Mouse (Mus musculus) hindbrain, embryonic 16.5 days (tissue): ENCODE measurements around the gene Arf6. TPM values are rescaled to one million over a fixed set of nuclear protein-coding genes. Genes with fewer than 3 reads are reported as not detected.
"Not testable (repeated sequence)": the region's sequence is repeated elsewhere in the genome, so short reads cannot be mapped to it uniquely, and the experiment has no call there.

ENCODE experiments used
- ATAC-seq: fragments of 200-750 bp; cut with Nextera tagmentation; 2 replicates; pipeline ENCODE4 v1.8.0; 2017; ENCODE audit warnings: moderate TSS enrichment, moderate library complexity
- H3K27ac ChIP-seq: fragments of 300-500 bp; sonication (generic); 2 replicates; pipeline ENCODE4 v1.5.1; 2014; ENCODE audit warnings: low read depth, mild to moderate bottlenecking, control low read depth, low read length, moderate library complexity
- H3K27me3 ChIP-seq: fragments of 300-500 bp; sonication (generic); replicated peaks from 2 replicates; pipeline ENCODE4 v1.6.1; 2014; ENCODE audit warnings: low read length; ENCODE audit not compliant: control insufficient read depth, insufficient read depth
- H3K36me3 ChIP-seq: fragments of 300-500 bp; sonication (generic); 2 replicates; pipeline ENCODE4 v1.6.1; 2014; ENCODE audit warnings: mild to moderate bottlenecking, low read length, moderate library complexity, mixed read lengths; ENCODE audit not compliant: control insufficient read depth, insufficient read depth
- H3K4me1 ChIP-seq: fragments of 300-500 bp; sonication (generic); 2 replicates; pipeline ENCODE4 v1.6.1; 2014; ENCODE audit warnings: low read depth, low read length; ENCODE audit not compliant: control insufficient read depth, insufficient read depth
- H3K4me2 ChIP-seq: fragments of 300-500 bp; sonication (generic); 2 replicates; pipeline ENCODE4 v1.6.1; 2014; ENCODE audit warnings: mild to moderate bottlenecking, low read length, control low read depth, moderate library complexity
- H3K4me3 ChIP-seq: fragments of 300-500 bp; sonication (generic); 2 replicates; pipeline ENCODE4 v1.5.1; 2014; ENCODE audit warnings: mild to moderate bottlenecking, low read length, control low read depth, moderate library complexity
- H3K9ac ChIP-seq: fragments of 300-500 bp; sonication (generic); 2 replicates; pipeline ENCODE4 v1.6.1; 2014; ENCODE audit warnings: low read depth, mild to moderate bottlenecking, control low read depth, low read length, moderate library complexity
- H3K9me3 ChIP-seq: fragments of 300-500 bp; sonication (generic); 2 replicates; pipeline ENCODE4 v1.6.1; 2014; ENCODE audit warnings: mild to moderate bottlenecking, low read length, moderate library complexity; ENCODE audit not compliant: control insufficient read depth
- WGBS: fragments of 180-500 bp; shearing (Covaris S2); extraction: QIAGEN DNeasy Blood & Tissue Kit; methylation state at CpG from one replicate; pipeline ENCODE4 v1.1.7; 2014; 5-methylcytosine and 5-hydroxymethylcytosine counted together
- polyA plus RNA-seq: library from polyadenylated mRNA; unstranded; fragments of >200 nt; fragmentation: Nextera tagmentation; extraction: Ambion mirVana; gene quantifications from 2 replicates; pipeline ENCODE4 v1.2.1, GENCODE M21; 2015

The Arf6 gene
- polyA plus RNA-seq, 1 experiment from 2014 or later = 20.7 TPM

DNA sequence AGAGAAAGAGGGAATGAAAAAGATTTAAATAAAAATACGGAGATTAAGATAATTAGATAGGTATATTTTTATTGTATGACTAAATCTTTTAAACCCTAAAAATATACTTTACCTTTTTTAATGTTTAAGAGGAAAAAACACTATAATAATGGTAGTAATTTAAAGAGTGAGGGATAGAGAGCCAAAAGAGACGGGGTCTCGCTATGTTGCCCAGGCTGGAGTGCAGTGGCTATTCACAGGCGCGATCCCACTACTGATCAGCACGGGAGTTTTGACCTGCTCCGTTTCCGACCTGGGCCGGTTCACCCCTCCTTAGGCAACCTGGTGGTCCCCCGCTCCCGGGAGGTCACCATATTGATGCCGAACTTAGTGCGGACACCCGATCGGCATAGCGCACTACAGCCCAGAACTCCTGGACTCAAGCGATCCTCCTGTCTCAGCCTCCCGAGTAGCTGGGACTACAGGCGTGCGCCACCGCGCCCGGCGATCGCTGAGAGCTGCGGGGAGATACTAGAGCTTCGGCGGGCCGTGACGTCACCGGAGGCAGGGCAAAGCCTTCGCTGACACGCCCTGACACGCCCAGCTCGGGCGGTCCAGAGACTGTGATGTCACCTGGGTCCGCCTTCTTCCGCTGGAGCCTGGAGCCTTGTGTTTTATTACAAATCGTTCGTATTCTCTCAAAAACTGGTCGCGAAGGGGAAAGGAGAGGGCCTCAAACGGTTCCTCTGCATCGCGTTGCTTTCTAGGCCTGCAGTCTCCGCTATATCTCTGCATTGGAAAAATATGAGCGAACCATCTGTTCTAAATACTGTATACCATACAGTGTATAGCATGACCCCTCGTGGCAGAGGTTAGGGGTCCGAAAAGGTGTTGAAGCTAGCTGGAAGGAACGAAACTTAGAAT lies 10.7 kb upstream of the Arf6 start:
- H3K4me3 ChIP-seq = peak overlapping the region; percentile 52
- H3K27me3 ChIP-seq, H3K9me3 ChIP-seq, H3K36me3 ChIP-seq, H3K4me1 ChIP-seq: not testable (repeated sequence)
- peak overlapping the region; percentile 68 for H3K9ac ChIP-seq
- H3K4me2 ChIP-seq = peak overlapping the region; percentile 71
- WGBS = under 1% methylated on average over 35 of the region's 50 CpGs
- peak overlapping the region; percentile 76 for H3K27ac ChIP-seq
- peak; percentile 97 for ATAC-seq

DNA sequence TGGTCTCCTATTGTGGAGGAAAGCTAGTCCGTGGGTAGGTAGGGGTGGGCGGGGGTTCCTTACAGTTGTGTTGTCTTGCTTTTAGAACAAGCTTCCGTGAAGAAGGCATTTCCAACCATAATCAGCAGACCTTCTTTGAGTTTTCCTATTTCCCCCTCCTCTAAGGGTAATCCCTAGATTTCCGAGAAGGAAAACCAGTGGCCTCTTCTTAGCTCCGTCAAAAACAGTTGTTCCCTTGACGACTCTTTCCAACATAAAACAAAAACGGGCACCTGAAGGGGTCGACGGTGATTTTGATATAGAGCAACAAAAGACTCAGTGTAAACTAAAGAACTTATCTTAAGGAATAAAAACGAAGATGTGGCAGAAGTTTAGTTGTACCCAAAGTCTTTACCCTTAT lies 10.0 kb upstream of the Arf6 start:
- no peaks in the 10 kb centered on the region for H3K9me3 ChIP-seq
- no peak for ATAC-seq

GRCm38 (mm10) chr12:69362388-69362787 lies 9.6 kb upstream of the Arf6 start:
- peak overlapping the region; percentile 71 for H3K4me2 ChIP-seq
- H3K36me3 ChIP-seq = no peaks in the 10 kb centered on the region
- no peak for ATAC-seq
- no peak overlapping the region for H3K9ac ChIP-seq
- no peaks in the 10 kb centered on the region for H3K27me3 ChIP-seq
- H3K9me3 ChIP-seq = no peaks in the 10 kb centered on the region
- WGBS = 46% methylated on average over 4 of the region's 4 CpGs
- H3K27ac ChIP-seq = no peak overlapping the region
- no peak overlapping the region for H3K4me3 ChIP-seq
- peaks cover 5% of the 10 kb centered on the region for H3K4me1 ChIP-seq

More for the DNA sequence above, 10.0 kb upstream of the Arf6 start:
- peak overlapping the region; percentile 71 for H3K4me2 ChIP-seq
- WGBS = 6% methylated on average over 10 of the region's 10 CpGs
- no peaks in the 10 kb centered on the region for H3K27me3 ChIP-seq
- no peaks in the 10 kb centered on the region for H3K36me3 ChIP-seq
- H3K9ac ChIP-seq = peak overlapping the region; percentile 68
- peaks cover 5% of the 10 kb centered on the region for H3K4me1 ChIP-seq
- peak overlapping the region; percentile 76 for H3K27ac ChIP-seq
- peak overlapping the region; percentile 52 for H3K4me3 ChIP-seq

- not testable (repeated sequence) for H3K27me3 ChIP-seq, ATAC-seq
- WGBS = 95% methylated on average over 7 of the region's 7 CpGs
Measured at GRCm38 (mm10) chr12:69363110-69363509, 8.8 kb upstream of the Arf6 start.

DNA sequence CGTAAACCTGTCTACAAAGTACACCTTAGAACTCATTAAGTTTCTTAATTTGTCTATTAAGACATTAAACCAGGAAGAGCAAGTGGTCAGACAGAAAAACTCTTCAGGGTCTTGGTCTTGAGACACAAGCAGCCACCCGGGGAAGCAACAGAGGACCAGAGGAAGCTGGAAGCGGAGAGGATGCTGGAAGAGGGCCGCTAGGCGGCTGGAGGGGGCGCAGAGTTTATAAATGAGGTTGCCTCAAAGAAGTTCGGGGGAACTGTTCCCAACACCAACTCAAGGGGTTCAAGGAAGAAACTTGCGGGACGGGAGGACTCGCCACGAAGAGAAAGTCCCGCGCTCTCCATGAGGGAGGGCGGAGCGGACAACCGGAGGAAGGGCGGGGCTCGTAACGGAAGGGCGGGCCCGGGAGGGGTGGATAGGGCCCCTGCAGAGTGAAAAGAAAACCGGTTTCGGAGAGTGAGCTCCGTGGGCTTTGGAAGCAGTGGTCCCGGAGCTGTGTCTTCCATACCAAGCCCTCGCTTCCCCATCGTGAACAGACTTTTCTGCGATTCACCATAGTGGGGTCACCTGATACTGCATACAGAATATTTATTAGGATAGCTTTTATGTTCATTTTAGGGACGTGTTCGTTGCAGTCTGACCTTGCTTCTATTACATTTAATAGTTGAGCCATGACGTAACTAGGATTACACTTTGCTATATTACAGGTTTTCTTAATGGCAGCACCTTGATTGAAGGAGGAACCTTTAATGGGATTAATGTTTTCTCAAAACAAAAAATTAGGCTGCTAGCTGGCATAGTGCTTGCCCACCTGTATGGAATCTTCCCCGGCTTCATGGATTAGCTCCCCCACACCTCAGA lies 7.8 kb upstream of the Arf6 start:
- Histone ChIP-seq H3K27me3 (no peaks in the 10 kb centered on the region), H3K4me2 (peak overlapping the region; percentile 89), H3K9me3 (no peaks in the 10 kb centered on the region), H3K9ac (peak overlapping the region; percentile 70), H3K4me1 (peaks cover 5% of the 10 kb centered on the region), H3K4me3 (peak overlapping the region; percentile 55), H3K36me3 (no peaks in the 10 kb centered on the region), H3K27ac (peak overlapping the region; percentile 37; the same call in 1 of the 2 replicates)
- ATAC-seq = no peak
- 4% methylated on average over 32 of the region's 32 CpGs for WGBS

More at GRCm38 (mm10) chr12:69363110-69363509, 8.8 kb upstream of the Arf6 start:
- H3K4me3 ChIP-seq, H3K4me2 ChIP-seq, H3K27ac ChIP-seq, H3K9me3 ChIP-seq, H3K9ac ChIP-seq, H3K36me3 ChIP-seq, H3K4me1 ChIP-seq: not testable (repeated sequence)

DNA sequence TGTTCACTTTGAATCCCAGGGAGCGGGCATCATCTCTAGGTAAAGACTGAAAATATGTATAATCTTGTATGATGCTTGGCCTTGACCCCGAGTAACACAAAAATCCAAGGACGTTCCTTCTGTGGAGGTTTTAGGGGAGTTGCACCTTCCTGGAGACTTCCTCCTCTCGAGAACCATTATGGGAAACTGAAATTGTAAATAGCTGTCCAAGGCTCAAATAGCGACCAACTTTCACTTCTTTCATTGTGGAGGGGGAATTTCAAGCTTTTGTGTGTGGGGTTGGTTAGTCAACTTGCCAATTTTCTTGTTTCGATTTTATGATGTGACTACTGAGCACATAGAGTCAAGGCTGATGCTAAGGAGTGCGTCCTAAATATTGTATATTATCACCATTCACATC lies 6.2 kb upstream of the Arf6 start:
- Histone ChIP-seq H3K4me3 (no peak overlapping the region), H3K4me2 (no peak overlapping the region), H3K9ac (no peak overlapping the region), H3K36me3 (no peaks in the 10 kb centered on the region), H3K27ac (no peak overlapping the region), H3K27me3 (no peaks in the 10 kb centered on the region), H3K4me1 (peaks cover 5% of the 10 kb centered on the region), H3K9me3 (no peaks in the 10 kb centered on the region)
- ATAC-seq = no peak
- 80% methylated on average over 7 of the region's 7 CpGs for WGBS

GRCm38 (mm10) chr12:69366424-69366823 lies 5.5 kb upstream of the Arf6 start:
- no peak overlapping the region for H3K4me3 ChIP-seq
- no peaks in the 10 kb centered on the region for H3K36me3 ChIP-seq
- H3K4me2 ChIP-seq = no peak overlapping the region
- no peak for ATAC-seq
- no peak overlapping the region for H3K9ac ChIP-seq
- no peak overlapping the region for H3K27ac ChIP-seq
- peaks cover 5% of the 10 kb centered on the region for H3K4me1 ChIP-seq
- H3K9me3 ChIP-seq = no peaks in the 10 kb centered on the region
- H3K27me3 ChIP-seq = no peaks in the 10 kb centered on the region

DNA sequence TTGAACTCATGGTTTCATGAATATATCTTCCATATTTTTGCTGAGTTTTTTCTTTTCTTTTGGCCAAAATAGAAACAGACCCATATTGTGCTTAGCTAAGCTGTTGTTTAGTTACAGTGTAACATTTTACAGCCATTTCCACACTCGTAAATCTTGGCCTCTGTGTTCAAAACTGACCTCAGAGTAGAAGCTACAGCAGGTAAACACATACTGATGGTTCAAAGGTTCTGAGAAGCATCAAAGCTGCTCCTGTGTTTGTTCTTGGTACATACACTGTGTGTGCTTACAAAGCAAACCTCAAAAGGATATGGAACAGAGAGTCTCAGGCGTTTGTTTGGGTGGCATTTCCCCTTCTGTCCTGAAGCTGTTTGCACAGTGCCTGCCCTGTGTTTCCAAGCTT lies 4.4 kb upstream of the Arf6 start:
- Histone ChIP-seq H3K4me3 (no peak overlapping the region), H3K4me1 (peaks cover 3% of the 10 kb centered on the region), H3K27me3 (no peaks in the 10 kb centered on the region), H3K9ac (no peak overlapping the region), H3K27ac (no peak overlapping the region), H3K9me3 (no peaks in the 10 kb centered on the region), H3K36me3 (no peaks in the 10 kb centered on the region), H3K4me2 (no peak overlapping the region)
- WGBS = 70% methylated on average over 2 of the region's 2 CpGs
- ATAC-seq = no peak

DNA sequence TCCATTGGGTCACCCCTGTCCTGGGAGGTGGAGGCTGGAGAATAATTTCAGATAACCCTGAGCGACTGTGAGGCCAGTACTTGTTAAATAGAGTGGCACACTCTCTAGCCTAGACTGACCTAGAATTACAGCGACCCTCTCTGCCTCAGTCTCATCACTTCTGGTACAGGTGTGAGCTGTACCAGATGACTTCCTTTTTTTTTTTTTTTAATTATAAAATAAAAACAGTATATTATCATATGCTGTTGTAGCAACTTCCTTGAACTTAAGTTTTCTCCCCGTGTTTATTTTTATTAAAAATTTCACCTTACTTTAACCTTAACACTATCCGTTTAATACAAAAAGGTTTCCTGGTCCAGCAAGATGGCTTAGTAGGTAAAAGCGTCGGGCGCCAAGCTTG lies 1.0 kb upstream of the Arf6 start:
- peak overlapping the region; percentile 100 for H3K4me3 ChIP-seq
- H3K4me1 ChIP-seq = peaks cover 17% of the 10 kb centered on the region
- H3K9me3 ChIP-seq = no peaks in the 10 kb centered on the region
- no peaks in the 10 kb centered on the region for H3K36me3 ChIP-seq
- no peaks in the 10 kb centered on the region for H3K27me3 ChIP-seq
- ATAC-seq = no peak
- 16% methylated on average over 7 of the region's 7 CpGs for WGBS
- H3K4me2 ChIP-seq = peak overlapping the region; percentile 70
- H3K27ac ChIP-seq = peak overlapping the region; percentile 93
- H3K9ac ChIP-seq = peak overlapping the region; percentile 83
